Mouse (Mus musculus): ENCODE data around the gene Lhx4. TPM values are rescaled to one million over a fixed set of nuclear protein-coding genes. Genes with fewer than 3 reads are reported as not detected.

The Lhx4 gene
- polyA plus RNA-seq, 1 experiment: not detected

DNA sequence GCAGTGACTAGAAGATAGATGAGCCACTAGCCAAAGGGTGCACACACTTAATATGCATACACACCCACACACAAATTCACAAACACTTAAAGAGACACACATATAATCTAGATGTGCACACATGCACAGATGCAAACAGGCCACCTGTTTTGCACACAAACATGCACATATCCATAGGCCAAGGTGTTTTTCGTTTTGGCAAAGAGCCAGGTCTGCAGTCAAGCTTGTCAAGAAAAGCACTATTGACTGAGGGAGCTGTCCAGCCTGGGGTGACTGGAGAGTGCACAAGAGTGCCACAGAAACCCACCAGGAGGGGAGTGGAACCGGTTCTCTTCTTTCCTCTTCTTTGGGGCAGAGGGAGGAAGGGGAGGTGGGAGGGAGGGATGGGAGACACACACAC is 20.3 kb downstream of the Lhx4 start:
- Histone ChIP-seq H3K27ac (ENCODE audit: insufficient read depth, low read depth, low read length) (no peak overlapping the region), H3K4me3 (ENCODE audit: insufficient read depth, low read length) (no peak overlapping the region), H3K4me1 (ENCODE audit: control insufficient read depth, insufficient read depth, low read length) (no peaks in the 10 kb centered on the region)
- TF ChIP-seq CTCF (IDR thresholded peaks at IDR 0.05; ENCODE audit: low read depth, low read length): no peak
- TF ChIP-seq POLR2A (IDR thresholded peaks at IDR 0.05; ENCODE audit: borderline replicate concordance, low read depth, low read length): no peak

GRCm38 (mm10) chr1:155729113-155729795 is 22.2 kb downstream of the Lhx4 start:
- Histone ChIP-seq H3K4me3 (ENCODE audit: insufficient read depth, low read length) (no peak overlapping the region), H3K27ac (ENCODE audit: insufficient read depth, low read depth, low read length) (no peak overlapping the region), H3K4me1 (ENCODE audit: control insufficient read depth, insufficient read depth, low read length) (no peaks in the 10 kb centered on the region)
- TF ChIP-seq CTCF (IDR thresholded peaks at IDR 0.05; ENCODE audit: low read depth, low read length) (no peak), POLR2A (IDR thresholded peaks at IDR 0.05; ENCODE audit: borderline replicate concordance, low read depth, low read length) (no peak)

DNA sequence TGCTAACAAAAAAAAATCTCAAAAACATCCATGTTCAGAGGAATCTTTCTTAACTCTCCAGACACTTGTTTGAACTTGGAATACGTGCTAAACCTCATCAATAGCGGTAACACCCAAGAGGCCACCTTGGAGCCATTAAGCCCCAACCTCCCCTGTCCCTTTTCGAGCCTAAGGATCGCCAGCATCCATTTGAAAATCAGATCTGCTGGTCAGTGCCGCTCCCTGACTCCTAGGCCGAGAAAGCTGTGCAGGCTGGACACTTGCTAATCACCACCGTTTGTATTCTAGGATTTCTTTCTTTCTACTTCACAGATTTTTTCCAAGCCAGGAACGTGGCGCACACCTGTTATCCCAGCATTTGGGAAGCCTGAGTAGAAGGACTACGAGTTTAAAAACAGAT is 23.7 kb downstream of the Lhx4 start:
- H3K4me3 ChIP-seq (ENCODE audit: insufficient read depth, low read length): no peak overlapping the region
- no peaks in the 10 kb centered on the region for H3K4me1 ChIP-seq (ENCODE audit: control insufficient read depth, insufficient read depth, low read length)
- no peak for TF ChIP-seq POLR2A (IDR thresholded peaks at IDR 0.05; ENCODE audit: borderline replicate concordance, low read depth, low read length)
- TF ChIP-seq CTCF (IDR thresholded peaks at IDR 0.05; ENCODE audit: low read depth, low read length): no peak
- H3K27ac ChIP-seq (ENCODE audit: insufficient read depth, low read depth, low read length): no peak overlapping the region

GRCm38 (mm10) chr1:155725876-155726275 is 25.6 kb downstream of the Lhx4 start:
- TF ChIP-seq CTCF (IDR thresholded peaks at IDR 0.05; ENCODE audit: low read depth, low read length) (no peak), POLR2A (IDR thresholded peaks at IDR 0.05; ENCODE audit: borderline replicate concordance, low read depth, low read length) (no peak)
- Histone ChIP-seq H3K4me1 (ENCODE audit: control insufficient read depth, insufficient read depth, low read length) (no peaks in the 10 kb centered on the region), H3K27ac (ENCODE audit: insufficient read depth, low read depth, low read length) (no peak overlapping the region), H3K4me3 (ENCODE audit: insufficient read depth, low read length) (no peak overlapping the region)

- no peak overlapping the region for H3K4me3 ChIP-seq (ENCODE audit: insufficient read depth, low read length)
- TF ChIP-seq CTCF (IDR thresholded peaks at IDR 0.05; ENCODE audit: low read depth, low read length): no peak
- TF ChIP-seq POLR2A (IDR thresholded peaks at IDR 0.05; ENCODE audit: borderline replicate concordance, low read depth, low read length): no peak
- no peaks in the 10 kb centered on the region for H3K4me1 ChIP-seq (ENCODE audit: control insufficient read depth, insufficient read depth, low read length)
- H3K27ac ChIP-seq (ENCODE audit: insufficient read depth, low read depth, low read length): no peak overlapping the region
These were observed 27.2 kb downstream of the Lhx4 start for GRCm38 (mm10) chr1:155724301-155724700.

- H3K4me1 ChIP-seq (ENCODE audit: control insufficient read depth, insufficient read depth, low read length): no peaks in the 10 kb centered on the region
- H3K4me3 ChIP-seq (ENCODE audit: insufficient read depth, low read length): no peak overlapping the region
- no peak overlapping the region for H3K27ac ChIP-seq (ENCODE audit: insufficient read depth, low read depth, low read length)
- no peak for TF ChIP-seq CTCF (IDR thresholded peaks at IDR 0.05; ENCODE audit: low read depth, low read length)
- no peak for TF ChIP-seq POLR2A (IDR thresholded peaks at IDR 0.05; ENCODE audit: borderline replicate concordance, low read depth, low read length)
These were observed 29.3 kb downstream of the Lhx4 start for GRCm38 (mm10) chr1:155722185-155722584.

GRCm38 (mm10) chr1:155721443-155721842 is 30.0 kb downstream of the Lhx4 start:
- Histone ChIP-seq H3K27ac (ENCODE audit: insufficient read depth, low read depth, low read length) (no peak overlapping the region), H3K4me1 (ENCODE audit: control insufficient read depth, insufficient read depth, low read length) (no peaks in the 10 kb centered on the region), H3K4me3 (ENCODE audit: insufficient read depth, low read length) (no peak overlapping the region)
- TF ChIP-seq CTCF (IDR thresholded peaks at IDR 0.05; ENCODE audit: low read depth, low read length) (no peak), POLR2A (IDR thresholded peaks at IDR 0.05; ENCODE audit: borderline replicate concordance, low read depth, low read length) (no peak)

- no peaks in the 10 kb centered on the region for H3K4me1 ChIP-seq (ENCODE audit: control insufficient read depth, insufficient read depth, low read length)
- no peak overlapping the region for H3K4me3 ChIP-seq (ENCODE audit: insufficient read depth, low read length)
- TF ChIP-seq CTCF (IDR thresholded peaks at IDR 0.05; ENCODE audit: low read depth, low read length) (no peak), POLR2A (IDR thresholded peaks at IDR 0.05; ENCODE audit: borderline replicate concordance, low read depth, low read length) (no peak)
- H3K27ac ChIP-seq (ENCODE audit: insufficient read depth, low read depth, low read length): no peak overlapping the region
These were observed 31.5 kb downstream of the Lhx4 start for GRCm38 (mm10) chr1:155720006-155720405.

- Histone ChIP-seq H3K27ac (ENCODE audit: insufficient read depth, low read depth, low read length) (no peak overlapping the region), H3K4me3 (ENCODE audit: insufficient read depth, low read length) (no peak overlapping the region), H3K4me1 (ENCODE audit: control insufficient read depth, insufficient read depth, low read length) (no peaks in the 10 kb centered on the region)
- no peak for TF ChIP-seq CTCF (IDR thresholded peaks at IDR 0.05; ENCODE audit: low read depth, low read length)
- no peak for TF ChIP-seq POLR2A (IDR thresholded peaks at IDR 0.05; ENCODE audit: borderline replicate concordance, low read depth, low read length)
These were observed 32.6 kb downstream of the Lhx4 start for GRCm38 (mm10) chr1:155718851-155719250.

GRCm38 (mm10) chr1:155717301-155717700 is 34.2 kb downstream of the Lhx4 start:
- no peaks in the 10 kb centered on the region for H3K4me1 ChIP-seq (ENCODE audit: control insufficient read depth, insufficient read depth, low read length)
- TF ChIP-seq CTCF (IDR thresholded peaks at IDR 0.05; ENCODE audit: low read depth, low read length): no peak
- no peak for TF ChIP-seq POLR2A (IDR thresholded peaks at IDR 0.05; ENCODE audit: borderline replicate concordance, low read depth, low read length)

More at GRCm38 (mm10) chr1:155717301-155717700, 34.2 kb downstream of the Lhx4 start:
- no peak overlapping the region for H3K27ac ChIP-seq (ENCODE audit: insufficient read depth, low read depth, low read length)
- no peak overlapping the region for H3K4me3 ChIP-seq (ENCODE audit: insufficient read depth, low read length)

Measured in bone marrow macrophage, adult 2 months (primary cell).